Mouse (Mus musculus) frontal cortex, adult (tissue): ENCODE measurements around the gene Gm13128.
"Not testable (repeated sequence)": the region's sequence is repeated elsewhere in the genome, so short reads cannot be mapped to it uniquely, and the experiment has no call there.

Experiments used
- ATAC-seq: cut with Nextera tagmentation; 2 replicates; pipeline ENCODE4 v1.9.2; 2017; ENCODE audit warnings: mild to moderate bottlenecking, moderate library complexity, mixed read lengths; ENCODE audit not compliant: low TSS enrichment

The Gm13128 gene

DNA sequence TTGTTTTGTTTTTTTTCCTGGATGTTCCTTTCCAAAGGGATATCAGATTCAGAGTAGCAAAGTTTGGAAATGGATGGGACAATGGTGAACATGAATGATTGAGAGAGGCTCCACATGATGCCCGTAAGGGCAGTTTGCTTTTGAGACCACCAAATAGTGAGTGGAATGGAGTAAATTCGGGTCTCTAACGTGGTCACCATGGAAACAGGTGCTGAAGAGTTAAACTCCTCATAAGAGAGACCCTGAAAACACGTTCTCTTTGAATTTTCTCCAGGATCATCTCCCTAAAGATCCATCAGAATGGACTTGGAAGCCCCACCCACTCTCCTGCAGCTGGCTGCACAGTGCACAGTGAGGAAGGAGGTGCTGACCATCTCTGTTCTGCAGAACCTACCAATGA lies at the start of gene Gm13128:
TSS of gene Gm13128 (plus strand) at position 301 of the 400 bp plus-strand sequence.
- not testable (repeated sequence) for ATAC-seq

DNA sequence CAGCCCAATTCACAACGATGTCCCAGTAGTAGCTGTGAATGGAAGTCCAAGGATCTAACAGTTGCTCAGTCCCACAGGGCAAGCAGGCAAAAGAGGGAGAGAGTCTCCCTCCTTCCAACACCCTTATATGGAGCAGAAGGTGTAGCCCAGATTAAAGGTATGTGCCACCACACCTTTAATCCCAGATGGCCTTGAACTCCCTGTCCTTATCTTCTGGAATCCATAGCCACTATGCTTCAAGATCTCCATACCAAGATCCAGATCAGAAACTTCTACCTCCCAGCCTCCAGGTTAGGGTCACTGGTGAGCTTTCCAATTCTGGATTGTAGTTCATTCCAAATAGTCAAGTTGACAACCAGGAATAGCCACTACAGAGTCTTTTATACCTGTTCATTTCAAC lies 49.7 kb upstream of the Gm13128 start, which contains the start of gene Pramel5:
TSS of gene Pramel5 (minus strand) at position 101 of the 400 bp plus-strand sequence.
- not testable (repeated sequence) for ATAC-seq

DNA sequence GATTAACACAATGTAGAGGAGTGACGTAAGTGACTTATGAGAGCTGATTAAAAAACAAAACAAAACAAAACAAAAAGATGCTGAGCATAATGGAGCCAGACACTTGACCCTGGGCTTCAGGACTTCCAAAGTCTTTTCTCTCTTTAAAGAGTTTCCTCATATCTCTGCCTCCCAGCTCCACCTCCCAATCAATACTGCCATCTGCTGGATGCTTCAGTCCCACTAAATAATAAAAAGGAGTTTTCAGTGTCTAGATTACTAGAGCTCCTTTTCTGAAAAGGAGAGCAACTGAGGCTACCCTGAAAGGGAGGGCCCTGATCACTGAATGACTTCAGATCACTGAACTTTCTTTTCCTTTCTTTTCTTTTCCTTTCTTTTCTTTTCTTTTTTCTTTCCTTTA lies 30.6 kb upstream of the Gm13128 start:
- not testable (repeated sequence) for ATAC-seq

DNA sequence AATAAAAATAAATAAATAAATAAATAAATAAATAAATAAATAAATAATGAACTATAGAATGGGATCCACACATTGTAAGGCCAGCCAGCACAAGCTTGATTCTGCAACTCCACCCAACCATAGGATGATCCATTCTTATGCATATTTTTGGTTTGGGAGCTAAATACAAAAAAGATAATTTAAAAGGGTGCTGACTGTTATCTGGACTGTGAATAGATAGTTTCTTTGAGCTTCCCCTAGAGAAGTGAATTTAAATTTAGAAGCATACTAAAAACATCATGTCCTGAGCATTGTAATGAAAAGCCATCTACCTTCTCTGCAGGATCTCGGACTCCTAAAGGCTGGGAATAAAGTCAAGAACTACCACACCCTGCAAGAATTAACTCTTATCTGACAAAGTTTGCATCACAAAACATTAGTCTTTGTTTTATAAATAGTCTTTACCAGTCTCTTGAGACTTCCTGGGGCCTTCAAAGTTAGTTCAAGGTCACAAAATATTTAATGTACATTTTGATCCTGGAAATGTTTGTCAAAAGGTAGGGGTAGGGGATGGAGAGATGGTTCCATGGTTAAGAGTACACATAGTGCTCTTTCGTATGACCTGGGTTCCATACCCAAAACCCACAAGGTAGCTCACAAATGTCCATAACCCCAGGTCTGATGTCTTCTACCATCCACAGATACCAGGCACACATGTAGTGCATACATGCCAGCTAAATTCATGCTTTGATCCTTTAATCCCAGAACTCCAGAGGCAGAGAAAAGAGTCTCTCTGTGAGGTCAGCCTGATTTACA lies 17.2 kb upstream of the Gm13128 start:
- not testable (repeated sequence) for ATAC-seq

DNA sequence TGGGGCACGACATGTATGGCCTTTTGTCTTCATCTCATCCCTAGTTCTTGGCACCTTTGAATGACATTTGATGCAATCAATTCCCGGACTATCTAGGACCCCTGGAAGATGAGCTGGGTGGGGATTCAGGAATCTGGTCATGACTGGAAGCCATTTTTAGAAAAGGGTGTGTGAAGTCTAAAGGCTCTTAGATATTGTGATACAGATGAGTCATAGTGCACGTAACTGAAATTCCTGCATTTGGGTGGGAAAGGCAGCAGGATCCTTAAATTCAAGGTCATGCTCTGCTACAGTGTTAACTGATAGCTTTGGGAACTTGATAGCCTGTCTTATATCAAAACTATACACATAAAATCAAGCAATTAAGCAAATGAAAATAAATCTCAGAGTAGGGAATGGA lies 5.8 kb downstream of the Gm13128 start:
- not testable (repeated sequence) for ATAC-seq

DNA sequence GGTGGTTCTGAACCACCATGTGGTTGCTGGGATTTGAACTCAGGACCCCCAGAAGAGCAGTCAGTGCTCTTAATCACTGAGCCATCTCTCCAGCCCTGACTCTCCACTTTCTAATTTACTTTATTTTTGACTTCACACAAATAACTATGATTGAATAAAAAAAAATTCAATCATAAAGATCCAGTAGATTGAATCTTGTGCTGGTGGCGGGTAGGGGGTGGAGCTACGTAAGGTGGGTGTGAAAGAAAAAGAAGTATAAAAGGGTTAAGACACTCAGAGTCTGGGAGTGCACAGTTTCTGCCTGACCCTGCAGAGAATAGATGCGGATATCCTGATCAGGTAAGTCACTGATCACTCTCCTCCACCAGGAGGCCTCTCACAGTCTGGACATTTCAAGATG lies 27.6 kb downstream of the Gm13128 start, which contains the start of gene Gm13119:
TSS of gene Gm13119 (plus strand) at position 301 of the 400 bp plus-strand sequence.
- not testable (repeated sequence) for ATAC-seq

DNA sequence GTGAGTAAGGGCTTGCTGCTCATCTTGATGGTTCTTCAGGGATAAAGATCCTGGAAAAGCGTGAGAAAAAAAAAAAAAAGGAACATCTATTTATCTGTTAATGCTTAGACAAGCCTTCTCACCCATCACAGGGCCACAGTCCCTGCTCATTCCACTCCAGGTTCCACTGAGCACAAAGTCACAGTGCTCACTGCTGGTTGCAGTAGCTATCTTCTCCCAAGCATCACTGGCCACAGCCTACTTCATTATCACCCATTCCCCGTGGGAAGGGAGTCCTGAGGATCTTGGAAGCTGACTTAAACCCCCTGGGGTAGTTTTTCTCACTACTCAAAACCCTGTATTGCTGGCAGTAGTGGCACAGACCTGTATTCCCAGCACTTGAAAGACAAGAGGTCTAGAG lies 47.9 kb downstream of the Gm13128 start, which contains the start of gene Pramef20:
TSS of gene Pramef20 (minus strand) at position 23 of the 400 bp plus-strand sequence.
- no peak for ATAC-seq
